Mouse (Mus musculus) ES-E14 (cell line): ENCODE data around the gene Tmem135.

Source experiments
- CHD2 ChIP-seq: IDR thresholded peaks from 2 replicates; pipeline ENCODE4 v1.6.1; 2014; ENCODE audit warnings: mild to moderate bottlenecking, low read depth, low read length, inconsistent platforms
- ZC3H11A ChIP-seq: IDR thresholded peaks from 2 replicates; pipeline ENCODE4 v1.6.1; 2012; ENCODE audit warnings: low read depth, mild to moderate bottlenecking, inconsistent platforms, low read length, borderline replicate concordance

GRCm38 (mm10) chr7:89311555-89311954 is 92.5 kb downstream of the Tmem135 start:
- TF ChIP-seq CHD2 = no peak
- peak; percentile 58 for TF ChIP-seq ZC3H11A
